Mouse (Mus musculus) kidney, adult 2 months (tissue): ENCODE measurements at regions not wholly inside any gene's neighbourhood (a gene's known extent, or its start where the extent isn't known, plus 50 kb on each side); places are given as distances from the start of the nearest gene placed in this dataset.

ENCODE experiments used
- CTCF ChIP-seq: fragments of 200-500 bp; conservative IDR thresholded peaks from 2 replicates; pipeline ENCODE4 v1.5.1; 2011; ENCODE audit warnings: low read depth, mild to moderate bottlenecking, control low read depth, low read length, moderate library complexity, mixed read lengths; ENCODE audit not compliant: insufficient read depth, insufficient read length
- POLR2A ChIP-seq: fragments of 200-500 bp; IDR thresholded peaks from one replicate; pipeline ENCODE4 v1.6.1; 2011; ENCODE audit warnings: low read depth, low read length, control low read depth

DNA sequence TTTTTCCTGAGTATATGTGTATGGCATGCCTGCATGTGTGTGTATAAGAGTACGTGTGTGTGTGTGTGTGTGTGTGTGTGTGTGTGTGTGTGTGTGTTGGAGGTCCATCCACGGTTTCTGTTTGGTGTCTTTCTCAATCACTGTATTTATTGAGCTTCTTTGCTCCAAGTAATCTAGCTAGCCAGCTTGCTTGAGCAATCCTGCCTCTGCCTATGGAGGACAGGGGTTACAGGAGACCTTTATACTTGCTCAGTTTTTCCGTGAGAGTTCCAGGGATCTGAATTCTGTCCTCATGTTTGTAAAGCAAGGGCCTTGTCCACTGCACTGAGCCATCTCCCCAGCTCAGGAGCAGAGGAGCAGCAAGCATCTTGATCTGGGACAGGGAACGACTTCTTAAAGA is 122.0 kb upstream of the A530016L24Rik start:
- TF ChIP-seq CTCF = no peak
- TF ChIP-seq POLR2A = no peak
